Mouse (Mus musculus): Measurements from ENCODE around the gene Dicer1.

- no peak for TF ChIP-seq EP300 (IDR thresholded peaks at IDR 0.05; ENCODE audit: low read depth in 1 of 2, low read length in 2 of 2)
- no peak for TF ChIP-seq RCOR1 (IDR thresholded peaks at IDR 0.05; ENCODE audit: low read depth, low read length)
- TF ChIP-seq POLR2A (IDR thresholded peaks at IDR 0.05; ENCODE audit: control insufficient read depth in 1 of 2, insufficient read depth in 1 of 2, low read depth in 1 of 2, low read length in 2 of 2, poor library complexity in 1 of 2) = no peak
- TF ChIP-seq HCFC1 (IDR thresholded peaks at IDR 0.05; ENCODE audit: low read depth, low read length) = no peak
- no peak for TF ChIP-seq BHLHE40 (IDR thresholded peaks at IDR 0.05; ENCODE audit: borderline replicate concordance, low read depth, low read length)
- TF ChIP-seq USF2 (IDR thresholded peaks at IDR 0.05; ENCODE audit: borderline replicate concordance in 1 of 2, insufficient read depth in 1 of 2, low read depth in 1 of 2, low read length in 2 of 2) = no peak
- TF ChIP-seq ETS1 (IDR thresholded peaks at IDR 0.05; ENCODE audit: low read depth, low read length) = no peak
- TF ChIP-seq UBTF (IDR thresholded peaks at IDR 0.05; ENCODE audit: borderline replicate concordance, insufficient read depth, low read depth, low read length) = no peak
- TF ChIP-seq MAX (IDR thresholded peaks at IDR 0.05; ENCODE audit: low read length) = no peak
- TF ChIP-seq CTCF (IDR thresholded peaks at IDR 0.05 in 2 of 3, conservative IDR thresholded peaks at IDR 0.05 in 1 of 3; ENCODE audit: control insufficient read depth in 1 of 3, insufficient read depth in 1 of 3, low read depth in 2 of 3, low read length in 3 of 3, poor library complexity in 1 of 3, severe bottlenecking in 1 of 3) = no peak
- no peak for TF ChIP-seq CHD2 (IDR thresholded peaks at IDR 0.05; ENCODE audit: low read length)
- no peak for TF ChIP-seq GATA1 (IDR thresholded peaks at IDR 0.05; ENCODE audit: low read depth, low read length)
- no peak for TF ChIP-seq ZMIZ1 (IDR thresholded peaks at IDR 0.05; ENCODE audit: low read depth, low read length)
These were observed 32.8 kb downstream of the Dicer1 start for GRCm38 (mm10) chr12:104718956-104719355.

Measured in MEL (cell line).